Comparison of ENCODE assay signal across 14 mouse cellular contexts in the genomic region with DNA sequence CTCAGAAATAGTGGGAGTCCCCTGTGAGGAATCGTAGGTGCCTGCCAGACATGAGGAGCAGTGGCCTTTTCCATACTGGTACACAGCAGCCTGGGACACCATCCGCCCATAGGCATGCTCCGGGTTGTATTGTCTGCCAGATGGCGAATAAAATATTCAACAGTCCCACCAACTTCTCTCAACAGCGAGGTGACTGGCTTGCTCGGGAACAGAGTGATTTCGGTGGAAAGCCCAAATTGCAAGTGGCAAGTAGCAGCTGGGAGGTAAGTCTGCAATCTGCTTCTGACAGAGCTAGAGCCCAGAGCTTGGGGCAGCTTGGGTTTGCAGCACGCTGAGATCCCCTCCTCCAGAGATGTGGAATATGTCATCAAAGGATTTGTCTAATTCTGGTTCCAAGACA. TPM values are rescaled to one million over a fixed set of nuclear protein-coding genes. Genes with fewer than 3 reads are reported as not detected.
DNase-seq lines count a peak whose midpoint lies in the region; ATAC-seq and TF ChIP-seq lines count a peak whose summit lies in the region.
"Had no signal": no experiment of that assay in that cellular context is flagged by ENCODE, and none has a peak within 500 bp of the region (broad histone marks: within the 10 kb centered on the region; RNA-seq: fewer than 3 reads in every experiment).

No protein-coding gene starts in this region.

- H3K27me3 ChIP-seq in stomach, postnatal 0 days (ENCODE audit: control insufficient read depth, insufficient read depth, low read length), result no peaks in the 10 kb centered on the region

- no peak overlapping the region for H3K4me2 ChIP-seq in stomach, postnatal 0 days (replicated peaks; ENCODE audit: low read depth)
- H3K4me2 ChIP-seq: liver, embryonic 13.5 days had no signal

- no peaks in the 10 kb centered on the region for H3K4me1 ChIP-seq in stomach, postnatal 0 days (replicated peaks; ENCODE audit: control insufficient read depth, insufficient read depth)
- H3K4me1 ChIP-seq: liver, embryonic 13.5 days had no signal

- H3K9me3 ChIP-seq in stomach, postnatal 0 days (ENCODE audit: control insufficient read depth, low read length), result no peaks in the 10 kb centered on the region
- H3K9me3 ChIP-seq: liver, embryonic 13.5 days had no signal

- H3K9ac ChIP-seq in stomach, postnatal 0 days (ENCODE audit: low read length), result no peak overlapping the region
- H3K9ac ChIP-seq: liver, embryonic 13.5 days had no signal

- no peak for ATAC-seq in stomach, postnatal 0 days (ENCODE audit: low FRiP score, low TSS enrichment)
- ATAC-seq: inflammation-experienced regulatory T-cells, adult 6 months had no signal

- no peak for TF ChIP-seq CTCF in stomach, postnatal 0 days (IDR thresholded peaks at IDR 0.05; ENCODE audit: low read depth)

- WGBS in stomach, postnatal 0 days, result 87% methylated on average over 8 of the region's 8 CpGs

- peak; percentile 78 for DNase-seq in heart, adult 11 months
- DNase-seq in heart, adult 8-10 months (ENCODE audit: low spot score), result no peak
- peak; percentile 21 to 63 for DNase-seq in frontal cortex, postnatal 10 days (ENCODE audit: low spot score in 2 of 2)
- peak; percentile 69 to 85 for DNase-seq in layer of hippocampus, postnatal 14 days (ENCODE audit: low spot score in 2 of 2)
- DNase-seq in right cerebral cortex, postnatal 10 days (ENCODE audit: low spot score in 2 of 2), result peak; percentile 58 to 84
- DNase-seq in stomach, postnatal 0 days (ENCODE audit: low spot score), result no peak
- DNase-seq in gastrocnemius, postnatal 25 days, result no peak
- no peak for DNase-seq in kidney, postnatal 10 days
- DNase-seq: gastrocnemius, postnatal 36 days; heart, postnatal 10 days; kidney, postnatal 36 days; liver, embryonic 13.5 days; lung, postnatal 36 days had no signal

- H3K27ac ChIP-seq in stomach, postnatal 0 days (replicated peaks), result no peak overlapping the region
- H3K27ac ChIP-seq: liver, embryonic 13.5 days had no signal

- no peak overlapping the region for H3K4me3 ChIP-seq in stomach, postnatal 0 days (ENCODE audit: low read depth, low read length)
- H3K4me3 ChIP-seq: liver, embryonic 13.5 days had no signal

- H3K36me3 ChIP-seq in stomach, postnatal 0 days (ENCODE audit: control insufficient read depth, insufficient read depth, low read length), result no peaks in the 10 kb centered on the region
- H3K36me3 ChIP-seq: liver, embryonic 13.5 days had no signal

- TF ChIP-seq EP300 in stomach, postnatal 0 days (optimal IDR thresholded peaks at IDR 0.05), result no peak

RNA-seq across cellular contexts. Expression of gene Galnt18, which starts 5.7 kb away (rescaled TPM):
- 10 to 100 TPM in 2 of 4 experiments, 1 to 10 TPM in 2; 7.4 to 10.8 (median 9.5) TPM for total RNA-seq in heart, adult 8-10 months (2022)
- 10 to 100 TPM; 64.1 to 69.5 TPM for total RNA-seq in layer of hippocampus, postnatal 14 days (2021)
- 20.5 and 21.8 TPM in 2 replicates for polyA plus RNA-seq in stomach, postnatal 0 days (2015; fragmentation: Nextera tagmentation; extraction: Ambion mirVana)
- 1 to 10 TPM; 4.1 to 5.2 TPM for total RNA-seq in gastrocnemius, postnatal 25 days (2021)
- polyA plus RNA-seq: inflammation-experienced regulatory T-cells, adult 6 months had no signal

Comparison
In these comparisons a context has a peak if more than half of its experiments do, and no peak if none do; other contexts are left out.
1. DNase-seq: peak in heart, adult 11 months (single experiment), frontal cortex, postnatal 10 days (2 of 2), layer of hippocampus, postnatal 14 days (2 of 2) and right cerebral cortex, postnatal 10 days (2 of 2); none in heart, adult 8-10 months (single experiment), stomach, postnatal 0 days (single experiment), gastrocnemius, postnatal 25 days (single experiment) and kidney, postnatal 10 days (single experiment).
2. RNA of gene Galnt18, which starts 5.7 kb away (total RNA-seq): 64.1 to 69.5 TPM in layer of hippocampus, postnatal 14 days; 7.4 to 10.8 TPM in heart, adult 8-10 months and 4.1 to 5.2 TPM in gastrocnemius, postnatal 25 days; every median in the first group is over 4 times any median in the second.